Mouse (Mus musculus) kidney, postnatal 14 days (tissue): ENCODE results near the gene Ssc5d.

Experiments
- DNase-seq: peaks from one replicate; pipeline ENCODE4 v3.0.0; 2022; ENCODE audit warnings: mixed read lengths

The Ssc5d gene

DNA sequence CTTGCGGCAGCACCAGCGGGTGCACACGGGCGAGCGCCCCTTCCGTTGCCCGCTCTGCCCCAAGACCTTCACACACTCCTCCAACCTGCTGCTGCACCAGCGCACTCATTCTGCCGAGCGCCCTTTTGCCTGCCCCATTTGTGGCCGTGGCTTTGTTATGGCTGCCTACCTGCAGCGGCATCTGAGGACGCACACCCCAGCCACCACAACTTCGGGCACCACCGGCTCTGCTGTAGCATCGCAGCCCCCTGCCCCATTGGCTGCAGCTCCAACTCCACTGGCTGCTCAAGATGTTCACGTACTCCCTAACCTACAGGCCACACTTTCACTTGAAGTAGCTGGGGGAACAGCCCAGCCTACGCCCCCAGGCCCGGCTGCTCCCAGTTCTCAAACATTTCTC is 5.1 kb upstream of the Ssc5d start:
- DNase-seq = no peak

DNA sequence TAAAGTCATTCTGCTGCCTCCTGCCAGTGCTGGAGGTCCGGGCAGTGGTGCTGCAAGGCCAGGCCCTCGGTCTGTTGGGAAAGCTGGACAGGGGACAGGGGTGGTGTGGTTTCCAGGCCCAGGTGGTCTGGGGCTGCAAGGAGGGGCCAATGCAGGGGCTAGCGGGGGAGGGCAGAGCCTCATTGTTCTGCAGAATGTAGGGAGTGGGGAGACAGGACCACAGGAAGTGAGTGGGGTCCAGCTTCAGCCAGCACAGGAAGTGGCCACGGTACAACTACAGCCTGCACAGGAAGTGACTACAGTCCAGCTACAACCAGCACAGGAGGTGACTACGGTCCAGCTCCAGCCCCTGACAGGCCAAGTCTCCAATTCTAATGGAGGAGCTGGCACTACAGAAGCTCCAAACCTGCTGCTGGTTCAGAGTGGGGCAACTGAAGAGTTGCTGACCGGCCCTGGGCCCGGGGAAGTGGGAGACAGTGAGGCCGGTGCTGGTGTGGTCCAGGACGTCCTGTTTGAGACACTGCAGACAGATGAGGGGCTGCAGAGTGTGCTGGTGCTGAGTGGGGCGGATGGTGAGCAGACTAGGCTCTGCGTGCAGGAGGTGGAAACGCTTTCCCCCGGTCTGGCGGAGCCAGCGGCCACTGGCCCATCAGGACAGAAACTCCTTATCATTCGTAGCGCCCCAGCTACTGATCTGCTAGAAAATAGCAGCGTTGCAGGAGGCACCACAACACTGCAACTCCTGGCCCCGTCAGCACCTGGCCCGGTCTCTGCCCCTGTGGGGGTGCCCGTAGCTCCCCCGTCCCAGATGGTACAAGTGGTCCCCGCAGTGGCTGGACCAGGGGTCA is 4.4 kb upstream of the Ssc5d start:
- peak; percentile 6 for DNase-seq

DNA sequence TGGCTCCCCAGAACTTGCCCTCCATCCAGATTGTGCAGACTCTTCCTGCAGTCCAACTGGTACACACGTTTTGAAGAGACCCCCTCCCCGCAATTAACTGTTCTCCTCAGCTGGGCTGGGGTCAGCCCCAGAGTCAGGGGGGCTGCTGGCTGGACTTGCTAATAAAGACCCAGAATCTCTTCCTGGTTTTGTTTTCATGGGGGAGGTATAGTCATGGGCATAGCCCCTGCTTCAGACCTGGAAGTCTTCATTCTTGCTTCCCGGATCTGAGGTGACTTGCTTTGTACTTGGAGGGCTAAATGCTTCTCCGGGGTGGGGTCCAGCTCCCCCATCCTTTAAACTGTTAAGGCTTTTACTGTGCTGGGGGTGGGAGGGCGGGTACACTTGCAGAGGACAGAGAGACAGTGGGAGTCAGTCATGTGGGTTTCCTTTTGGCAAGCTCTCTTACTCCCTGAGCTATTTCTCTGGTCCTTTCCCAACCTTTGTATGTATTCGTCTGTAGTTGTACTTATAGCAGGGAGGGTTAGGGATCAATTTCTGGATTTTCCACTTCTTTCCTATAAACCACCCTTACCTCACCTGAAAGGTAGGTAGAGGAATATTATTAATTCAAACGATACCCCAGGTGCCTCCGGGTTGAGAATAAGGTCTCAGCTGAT is 3.6 kb upstream of the Ssc5d start, which contains the start of gene Nat14:
Gene Nat14 (plus strand): TSS at position 205 of the 659 bp plus-strand sequence.
- DNase-seq = no peak

DNA sequence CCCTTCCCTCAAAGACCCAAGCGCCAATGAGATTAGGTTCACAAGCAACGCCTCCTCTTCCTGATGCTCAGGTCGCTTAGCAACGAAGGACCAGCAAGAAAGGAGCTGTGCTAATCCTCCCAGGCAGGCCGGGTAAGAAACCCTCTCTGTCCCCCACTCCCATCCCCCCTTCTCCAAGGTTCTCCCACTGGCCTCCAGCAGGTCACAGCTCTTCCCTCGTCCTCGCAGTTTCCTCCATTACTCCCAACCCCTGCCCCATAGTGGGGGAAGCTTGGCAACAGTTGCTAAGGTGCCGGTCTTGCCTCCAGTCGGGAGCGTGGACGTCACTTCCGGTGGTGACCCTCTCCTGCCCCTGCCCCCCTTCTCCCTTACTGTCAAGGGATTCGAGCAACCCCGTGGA is 3.1 kb upstream of the Ssc5d start:
- peak; percentile 84 for DNase-seq

DNA sequence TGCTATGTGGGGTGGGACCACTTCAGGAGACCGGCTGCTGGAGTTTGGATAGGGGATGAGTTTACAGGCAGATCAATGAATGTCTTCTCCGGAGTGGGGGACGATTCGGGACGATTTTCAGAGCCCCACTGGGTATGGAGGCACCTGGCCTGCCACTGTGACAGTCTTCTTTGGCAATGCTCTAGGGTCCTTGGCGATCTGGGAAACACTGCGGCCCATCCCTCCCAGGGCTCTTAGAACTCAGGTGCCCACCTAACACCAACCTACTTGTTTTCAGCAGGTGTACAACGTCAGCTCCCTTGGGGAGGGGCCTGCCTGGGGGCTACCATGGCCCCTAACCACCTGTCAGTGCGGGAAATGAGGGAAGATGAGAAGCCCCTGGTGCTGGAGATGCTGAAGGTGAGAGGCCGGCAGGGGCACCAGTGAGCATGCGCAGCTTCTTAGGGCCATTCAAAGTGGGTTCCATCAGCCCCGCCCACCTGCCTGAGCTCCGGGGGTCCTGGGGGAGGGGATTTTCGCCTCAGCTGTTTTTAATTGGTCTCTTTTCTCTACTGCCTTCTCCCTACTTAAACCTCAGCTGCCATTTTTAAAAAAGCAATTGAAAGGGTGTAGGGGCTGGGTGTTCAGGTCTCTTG is 2.5 kb upstream of the Ssc5d start:
- peak; percentile 62 for DNase-seq

DNA sequence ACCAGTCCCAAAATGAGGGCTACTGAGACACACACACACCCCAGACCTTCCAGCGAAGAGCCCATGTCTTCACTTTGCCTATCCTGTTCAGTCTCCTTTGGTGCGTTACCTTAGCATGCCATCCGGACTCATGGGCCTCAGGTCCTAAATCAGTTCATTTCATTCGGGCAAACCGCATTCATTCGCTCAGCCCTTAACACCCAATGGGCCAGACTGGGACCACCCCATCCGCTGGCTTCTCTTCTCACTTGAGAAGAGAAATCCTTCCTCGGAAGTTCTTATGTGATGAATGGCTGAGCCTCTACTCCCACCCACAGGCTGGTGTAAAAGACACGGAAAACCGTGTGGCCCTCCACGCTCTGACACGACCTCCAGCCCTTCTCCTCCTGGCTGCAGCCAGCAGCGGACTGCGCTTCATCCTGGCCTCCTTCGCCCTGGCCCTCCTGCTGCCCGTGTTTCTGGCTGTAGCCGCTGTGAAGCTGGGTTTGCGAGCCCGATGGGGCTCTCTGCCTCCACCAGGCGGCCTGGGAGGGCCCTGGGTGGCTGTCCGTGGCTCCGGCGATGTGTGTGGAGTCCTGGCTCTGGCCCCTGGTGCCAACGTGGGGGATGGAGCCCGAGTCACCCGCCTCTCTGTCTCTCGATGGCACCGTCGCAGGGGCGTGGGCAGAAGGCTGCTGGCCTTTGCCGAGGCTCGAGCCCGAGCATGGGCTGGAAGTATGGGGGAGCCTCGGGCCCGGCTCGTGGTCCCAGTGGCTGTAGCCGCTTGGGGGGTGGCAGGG is 1.8 kb upstream of the Ssc5d start:
- DNase-seq = peak; percentile 62

DNA sequence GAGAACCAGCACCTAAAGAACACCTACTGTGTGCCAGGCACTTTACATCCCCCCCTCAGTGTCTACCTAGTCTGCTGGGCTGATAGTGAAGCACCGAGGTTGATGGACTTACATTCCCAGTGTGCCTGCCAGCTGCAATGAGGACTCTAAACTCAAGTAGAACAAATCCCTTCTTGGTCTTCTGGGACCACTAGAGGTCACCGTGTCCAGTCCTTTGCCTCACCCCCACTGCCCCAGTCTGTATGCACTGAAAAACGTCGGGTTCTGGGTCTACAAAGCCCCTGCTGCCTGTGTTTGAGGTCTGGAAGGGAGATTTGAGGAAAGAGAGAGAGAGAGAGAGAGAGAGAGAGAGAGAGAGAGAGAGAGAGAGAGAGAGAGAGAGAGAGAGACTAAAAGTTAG is 1.1 kb upstream of the Ssc5d start:
- no peak for DNase-seq

DNA sequence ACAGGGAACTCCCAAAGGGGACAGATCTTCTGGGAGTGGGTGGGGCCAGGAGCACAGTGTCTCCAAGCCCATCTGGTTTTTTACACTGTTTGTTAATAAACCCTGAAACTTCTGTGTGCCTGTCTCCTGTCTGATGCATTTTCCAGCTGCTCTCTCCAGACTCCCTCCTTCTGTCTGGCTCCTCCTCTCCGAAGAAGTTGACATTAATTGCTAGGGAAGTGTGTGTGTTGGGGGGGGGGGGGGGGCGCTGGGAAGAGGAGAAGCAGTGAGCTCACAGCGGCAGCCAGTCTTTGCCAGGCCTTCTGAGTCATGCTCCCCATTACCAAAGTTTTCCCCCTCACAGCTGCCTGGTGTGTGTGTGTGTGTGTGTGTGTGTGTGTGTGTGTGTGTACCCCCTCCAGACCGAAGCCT is 689 bp upstream of the Ssc5d start:
- peak; percentile 46 for DNase-seq

DNA sequence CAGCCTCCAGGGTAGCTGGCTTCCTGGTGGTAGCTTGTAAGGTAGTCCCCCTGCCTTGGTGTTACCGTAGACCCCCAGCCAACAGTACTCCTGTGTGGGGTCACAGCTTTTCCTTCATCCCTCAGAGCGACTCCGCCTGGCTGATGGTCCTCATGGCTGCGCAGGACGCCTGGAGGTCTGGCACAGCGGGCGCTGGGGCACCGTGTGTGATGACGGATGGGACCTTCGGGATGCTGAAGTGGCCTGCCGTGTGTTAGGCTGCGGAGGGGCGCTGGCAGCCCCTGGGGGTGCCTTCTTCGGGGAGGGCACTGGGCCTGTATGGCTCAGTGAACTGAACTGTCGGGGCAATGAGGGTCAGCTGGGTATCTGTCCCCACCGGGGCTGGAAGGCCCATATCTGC is 1.3 kb downstream of the Ssc5d start:
- DNase-seq = no peak

DNA sequence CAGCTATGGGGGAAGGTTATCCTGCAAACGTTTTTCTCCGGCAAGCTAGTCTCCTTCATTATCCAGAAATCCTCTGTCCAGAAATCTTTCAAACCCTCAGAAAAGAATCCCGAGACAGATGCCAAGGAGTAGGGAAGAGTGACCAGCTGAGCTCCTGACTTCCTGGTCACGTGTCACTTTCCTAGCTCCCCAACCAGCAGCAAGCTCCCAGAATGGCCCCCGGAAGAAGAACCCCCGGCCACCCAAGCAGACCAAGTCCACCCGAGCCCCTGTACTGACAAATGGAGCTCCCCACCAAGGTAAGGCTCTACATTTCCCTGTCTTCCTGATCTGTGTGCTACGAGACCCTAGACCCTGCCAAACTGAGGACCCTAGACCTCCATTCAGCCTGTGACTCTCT is 2.1 kb downstream of the Ssc5d start:
- peak; percentile 33 for DNase-seq

DNA sequence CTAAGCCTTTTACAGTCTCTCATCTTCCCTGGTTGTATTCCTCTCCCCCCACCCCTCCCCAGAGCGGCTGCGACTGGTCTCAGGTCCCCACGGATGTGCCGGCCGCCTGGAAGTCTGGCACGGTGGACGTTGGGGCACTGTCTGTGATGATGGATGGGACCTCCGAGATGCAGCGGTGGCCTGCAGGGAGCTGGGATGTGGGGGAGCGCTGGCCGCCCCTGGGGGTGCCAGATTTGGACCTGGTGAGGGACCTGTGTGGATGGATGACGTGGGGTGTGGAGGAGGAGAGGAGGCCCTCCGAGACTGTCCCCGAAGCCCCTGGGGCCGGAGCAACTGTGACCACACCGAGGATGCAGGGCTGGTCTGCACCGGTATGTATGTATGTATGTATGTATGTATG is 2.7 kb downstream of the Ssc5d start:
- DNase-seq = no peak

DNA sequence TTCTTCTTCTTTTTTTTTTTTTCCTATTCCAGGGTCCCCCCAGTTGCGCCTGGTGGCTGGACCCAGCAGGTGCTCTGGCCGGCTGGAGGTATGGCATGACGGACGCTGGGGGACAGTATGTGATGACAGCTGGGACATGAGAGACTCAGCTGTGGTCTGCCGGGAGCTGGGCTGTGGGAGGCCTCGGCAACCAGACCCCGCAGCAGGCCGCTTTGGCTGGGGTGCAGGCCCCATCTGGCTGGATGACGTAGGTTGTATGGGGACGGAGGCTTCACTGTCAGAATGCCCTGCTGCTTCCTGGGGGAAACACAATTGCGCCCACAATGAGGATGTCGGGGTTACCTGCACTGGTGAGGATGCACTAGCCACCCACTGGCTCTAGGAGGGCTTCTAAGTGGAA is 7.5 kb downstream of the Ssc5d start:
- DNase-seq = no peak

DNA sequence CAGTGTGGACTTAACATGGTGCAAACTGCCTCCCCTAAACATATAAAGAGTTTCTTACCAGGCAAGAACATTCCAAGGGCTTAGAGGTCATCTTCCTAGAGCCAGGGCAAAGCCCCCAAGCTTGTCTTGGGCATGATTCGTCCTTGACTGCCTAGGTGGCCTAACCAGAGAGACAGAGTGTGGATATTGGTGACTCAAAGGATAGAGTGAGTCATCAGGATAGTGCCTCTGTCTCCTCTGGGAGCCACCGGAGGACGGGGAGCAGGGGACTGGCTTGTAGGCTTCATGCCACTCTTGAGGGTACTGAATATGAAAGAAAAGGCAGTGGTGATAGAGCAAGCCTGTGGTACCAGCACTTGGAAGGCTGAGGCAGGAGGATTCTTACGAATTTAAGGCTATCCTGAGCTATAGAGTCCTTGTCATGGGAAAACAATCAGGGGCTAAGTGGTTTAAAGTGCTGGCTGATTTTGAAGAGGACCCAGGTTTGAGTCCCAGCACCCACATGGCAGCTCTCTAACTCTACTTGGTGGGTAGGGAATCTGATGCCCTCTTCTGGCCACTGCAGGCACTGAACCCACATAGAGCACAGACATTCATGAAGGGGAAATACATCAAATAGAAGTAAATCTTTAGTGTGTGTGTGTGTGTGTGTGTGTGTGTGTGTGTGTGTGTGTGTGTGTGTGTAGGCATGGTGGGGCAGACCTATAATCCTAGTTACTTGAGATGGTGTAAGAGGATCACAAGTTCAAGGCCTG is 8.8 kb downstream of the Ssc5d start:
- DNase-seq = no peak

DNA sequence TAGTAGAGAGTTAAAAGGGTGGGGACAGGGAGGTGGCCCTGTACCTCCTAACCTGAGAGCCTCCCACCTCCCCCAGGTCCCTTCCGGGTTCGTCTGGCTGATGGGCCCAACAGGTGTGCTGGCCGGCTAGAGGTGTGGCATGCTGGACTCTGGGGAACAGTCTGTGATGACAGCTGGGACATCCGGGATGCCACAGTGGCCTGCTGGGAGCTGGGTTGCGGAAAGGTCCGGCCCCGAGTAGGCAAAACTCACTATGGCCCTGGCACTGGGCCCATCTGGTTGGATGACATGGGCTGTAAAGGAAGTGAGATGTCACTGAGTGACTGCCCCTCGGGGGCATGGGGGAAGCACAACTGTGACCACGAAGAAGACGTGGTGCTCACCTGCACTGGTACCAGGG is 11.2 kb downstream of the Ssc5d start:
- no peak for DNase-seq

DNA sequence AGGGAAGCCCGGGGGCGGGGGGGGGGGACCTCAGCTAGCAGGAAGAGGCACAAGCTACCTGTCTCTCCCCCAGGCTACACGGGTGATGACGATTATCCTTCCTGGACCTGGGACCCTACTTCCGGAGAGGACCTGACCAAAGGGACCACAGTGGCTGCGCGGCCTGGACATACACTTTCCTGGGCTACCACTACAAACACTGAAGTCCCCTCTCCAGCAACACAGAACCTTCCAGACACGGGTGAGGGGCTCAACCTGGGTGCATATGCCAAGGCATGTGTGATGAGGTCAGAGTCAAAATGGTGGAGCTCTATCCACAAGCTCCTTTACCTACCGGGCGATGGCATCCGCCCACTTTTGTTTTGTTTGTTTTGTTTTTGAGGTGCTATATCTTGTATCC is 11.8 kb downstream of the Ssc5d start:
- DNase-seq = no peak

DNA sequence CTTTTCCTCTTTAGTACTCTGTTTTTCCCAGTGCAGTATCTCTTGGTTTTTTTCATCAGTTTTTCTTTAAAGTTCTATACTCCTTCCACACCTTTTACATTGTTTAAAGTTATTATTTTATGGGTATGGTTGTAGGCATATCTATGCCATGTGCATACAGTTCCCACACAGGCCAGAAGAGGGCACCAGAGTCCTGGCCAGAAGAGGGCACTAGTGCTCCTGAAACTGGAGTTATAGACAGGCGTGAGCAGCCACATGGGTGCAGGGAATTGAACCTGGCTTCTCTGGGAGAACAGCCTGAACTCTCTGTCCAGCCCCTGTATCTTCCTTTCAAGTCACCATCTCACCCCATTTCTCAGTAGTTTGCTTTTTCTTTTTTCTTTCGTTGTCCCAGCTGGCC is 12.9 kb downstream of the Ssc5d start:
- DNase-seq = peak; percentile 73

DNA sequence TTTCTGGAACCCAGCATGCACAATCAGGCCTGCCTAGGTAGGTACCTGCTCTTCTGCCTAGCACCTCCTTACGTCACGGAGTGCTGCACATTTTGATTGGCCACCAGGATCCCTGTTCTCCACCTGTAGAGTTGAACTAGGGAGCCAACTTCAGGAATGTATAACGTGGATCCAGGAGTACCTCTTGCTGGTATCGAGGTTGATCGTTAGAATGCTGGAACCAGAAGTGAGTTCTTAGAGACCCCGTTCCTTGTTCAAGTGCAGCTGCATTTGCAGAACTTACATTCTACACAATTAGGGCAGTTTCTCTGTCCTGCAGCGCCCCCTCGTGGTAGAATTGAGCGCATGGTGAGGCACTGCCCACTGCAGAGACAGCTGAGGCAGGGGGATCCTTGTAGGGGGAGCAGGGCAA is 14.5 kb downstream of the Ssc5d start:
- peak; percentile 89 for DNase-seq

DNA sequence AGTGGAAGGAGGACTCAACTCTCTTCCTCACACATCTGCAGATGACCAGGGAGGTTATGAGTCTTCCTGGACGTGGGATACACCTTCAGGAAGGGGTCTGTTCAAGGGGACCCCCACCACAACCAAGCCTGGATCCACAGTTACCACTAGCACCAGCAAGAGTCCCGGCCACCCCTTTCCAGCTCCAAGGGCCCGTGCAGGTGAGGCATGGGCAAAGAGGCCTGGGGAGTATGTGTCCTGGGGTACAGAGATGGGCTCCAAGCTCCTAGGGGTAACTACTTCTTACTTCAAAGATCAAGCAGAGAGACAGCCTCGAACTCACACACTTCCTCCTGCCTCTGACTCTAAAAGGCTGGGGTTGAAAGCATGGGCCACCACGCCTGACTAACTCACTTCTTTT is 17.1 kb downstream of the Ssc5d start:
- DNase-seq = no peak

DNA sequence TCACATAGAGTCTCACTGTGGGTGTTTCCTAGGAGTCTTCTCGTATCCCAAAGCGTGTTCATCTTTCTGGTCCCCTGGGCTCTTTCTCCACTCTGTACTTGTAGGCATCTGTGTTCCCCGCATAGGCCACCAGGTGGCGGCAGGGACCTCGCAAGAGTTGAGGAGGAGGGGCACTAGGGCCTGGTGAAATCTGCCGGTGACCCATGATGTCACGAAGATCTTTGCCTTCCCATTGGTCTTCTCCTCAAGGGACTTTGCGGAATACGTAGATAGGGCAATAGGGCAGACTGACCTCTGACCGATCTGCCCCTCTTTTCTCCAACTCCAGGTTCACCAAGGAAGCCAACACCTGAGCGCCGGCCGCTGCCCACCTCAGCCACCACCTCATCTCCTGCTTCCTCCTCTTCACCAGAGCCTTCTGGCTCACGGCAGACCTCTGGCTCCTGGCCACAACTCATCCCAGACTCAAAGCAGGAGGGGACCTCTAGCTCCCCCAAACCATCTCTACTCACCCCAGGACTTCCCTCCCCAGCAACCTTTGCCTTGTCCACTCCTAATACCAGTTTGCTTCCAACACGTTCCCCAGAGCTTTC is 17.7 kb downstream of the Ssc5d start:
- peak; percentile 94 for DNase-seq

DNA sequence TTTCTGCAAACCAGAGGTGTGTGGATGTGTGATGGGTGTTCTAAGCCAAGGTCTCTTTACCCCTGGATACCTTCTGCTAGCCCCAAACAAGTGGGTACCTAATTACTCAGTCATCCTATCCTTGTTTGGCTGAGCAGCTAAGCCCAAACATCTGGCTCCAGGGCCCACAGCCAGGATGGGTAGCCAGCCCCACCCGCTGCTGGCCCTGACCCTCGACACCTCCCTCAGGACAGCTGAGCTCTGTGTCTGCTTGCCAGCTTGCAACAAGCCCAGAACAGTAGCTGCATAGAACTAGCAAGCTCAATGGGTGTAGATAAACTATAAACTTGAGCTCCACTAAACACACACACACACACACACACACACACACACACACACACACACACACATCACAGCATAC is 22.3 kb downstream of the Ssc5d start:
- no peak for DNase-seq

DNA sequence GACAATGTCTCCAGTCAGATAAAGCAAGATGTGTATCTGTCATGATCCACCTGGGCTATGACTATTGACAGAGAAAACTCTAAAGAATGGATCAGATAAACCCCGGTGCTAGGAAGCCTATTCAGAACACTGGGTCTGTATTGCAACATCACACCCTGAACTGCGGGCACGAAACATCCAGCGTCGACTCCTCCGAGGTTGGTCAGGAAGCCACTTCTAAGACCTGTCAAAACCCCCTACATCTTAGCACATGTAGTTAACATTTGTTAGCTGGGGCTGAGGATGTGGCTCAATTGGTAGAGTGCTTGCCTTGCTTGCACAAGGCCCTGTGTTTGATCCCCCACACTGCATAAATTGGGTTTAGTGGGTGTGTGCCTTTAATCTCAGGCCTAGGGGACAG is 22.8 kb downstream of the Ssc5d start:
- DNase-seq = no peak
